Mouse (Mus musculus): ENCODE measurements around the gene Mark3. TPM values are rescaled to one million over a fixed set of nuclear protein-coding genes. Genes with fewer than 3 reads are reported as not detected.

Gene Mark3
- total and polyA plus RNA-seq, 3 experiments, result 34.3 to 51.2 (median 40.2) TPM

DNA sequence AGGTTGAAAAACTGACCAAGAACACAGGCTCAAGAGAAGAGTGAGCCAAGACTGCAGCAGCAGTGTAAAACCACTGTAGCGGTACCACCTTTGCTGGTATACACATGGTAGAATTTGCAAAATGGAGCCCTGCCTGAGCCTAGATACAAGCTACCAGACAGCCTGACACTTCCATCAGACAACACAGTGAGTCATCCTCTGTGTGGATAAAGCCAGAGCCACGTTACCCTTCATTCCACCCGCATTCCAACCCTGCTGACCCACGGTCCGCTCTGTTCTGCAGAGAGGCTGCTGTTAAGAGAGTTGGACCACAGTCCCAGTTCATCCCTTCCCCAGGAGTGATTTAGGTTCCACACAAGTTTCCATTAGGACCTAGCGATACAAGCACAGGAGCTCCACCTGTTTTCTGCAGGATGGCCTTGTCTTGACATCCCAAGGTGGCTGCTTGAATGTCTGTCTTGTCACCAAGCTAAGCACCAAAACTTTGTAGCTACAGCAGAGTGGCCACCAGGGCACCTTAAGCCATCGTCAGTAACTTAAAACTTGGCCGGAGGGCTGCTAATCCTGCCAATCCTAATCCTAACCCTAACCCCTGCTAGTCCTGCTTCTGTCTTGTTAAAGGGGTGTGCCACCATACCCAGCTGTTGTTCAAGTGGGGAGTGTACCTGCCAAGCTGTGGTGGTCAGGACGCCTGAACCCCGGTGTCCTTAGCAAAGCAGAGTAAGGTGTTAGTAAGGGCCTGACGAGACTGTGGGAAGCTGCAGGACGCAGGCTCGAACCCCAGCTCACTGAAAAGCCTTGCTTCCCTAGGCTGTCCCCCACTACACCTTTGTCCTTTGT lies 90.9 kb downstream of the Mark3 start:
- Histone ChIP-seq H3K4me1 (ENCODE audit: control insufficient read depth in 1 of 2, insufficient read depth in 2 of 2) (peaks cover 8 to 34% of the 10 kb centered on the region in 2 experiments), H3K27ac (ENCODE audit: insufficient read depth, low read depth) (no peak overlapping the region), H3K36me3 (replicated peaks in 1 of 2; ENCODE audit: control insufficient read depth in 1 of 2, insufficient read depth in 1 of 2, low read length in 1 of 2) (peaks cover 4 to 32% of the 10 kb centered on the region in 2 experiments), H3K9ac (ENCODE audit: insufficient read depth, low read depth) (no peak overlapping the region), H3K4me2 (ENCODE audit: insufficient read depth, low read depth, poor library complexity, severe bottlenecking) (no peak overlapping the region), H3K79me2 (replicated peaks; ENCODE audit: control insufficient read depth, extremely low read depth, insufficient read depth, poor library complexity, severe bottlenecking) (no peaks in the 10 kb centered on the region), H3K4me3 (replicated peaks in 1 of 3; ENCODE audit: low read depth in 2 of 3, low read length in 2 of 3, poor library complexity in 1 of 3) (no peak overlapping the region), H3K27me3 (replicated peaks) (no peaks in the 10 kb centered on the region), H3K9me3 (replicated peaks; ENCODE audit: low read length) (no peaks in the 10 kb centered on the region)
- no peak for TF ChIP-seq ZMIZ1 (IDR thresholded peaks at IDR 0.05; ENCODE audit: low read depth, low read length)
- in situ Hi-C loops (cut with MboI; ENCODE audit: low pct_ligation_motif_present, low pct_unique_long_range_greater_than_20kb, low sequenced_read_pairs), result no loop called here
- dilution Hi-C loops (cut with MboI; ENCODE audit: extremely low pct_ligation_motif_present, extremely low pct_unique_long_range_greater_than_20kb, low sequenced_read_pairs), result no loop called here
- no peak for DNase-seq (ENCODE audit: extremely low read depth)

DNA sequence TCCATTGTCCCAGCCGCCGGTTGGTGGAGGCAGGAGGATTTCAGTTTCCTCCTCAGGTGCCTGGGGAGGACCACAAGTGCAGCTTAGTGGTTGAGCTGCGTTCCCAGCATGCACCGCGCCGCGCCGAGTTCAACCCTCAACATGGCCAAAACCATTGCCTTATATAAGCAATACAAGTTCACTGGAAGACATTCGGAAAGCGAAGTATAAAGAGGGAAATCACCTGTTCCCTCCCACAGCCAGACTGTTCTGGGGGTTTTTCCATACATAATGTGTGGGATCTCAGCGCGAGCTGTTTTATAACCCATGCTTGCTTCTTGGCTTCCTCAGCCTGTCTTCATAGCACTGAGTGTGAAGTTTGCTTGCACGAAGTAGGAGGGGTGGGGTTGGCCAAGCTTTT lies 92.1 kb downstream of the Mark3 start:
- no peak overlapping the region for H3K27ac ChIP-seq (ENCODE audit: insufficient read depth, low read depth)
- peaks cover 8 to 36% of the 10 kb centered on the region in 2 experiments for H3K4me1 ChIP-seq (ENCODE audit: control insufficient read depth in 1 of 2, insufficient read depth in 2 of 2)
- H3K4me3 ChIP-seq (replicated peaks in 1 of 3; ENCODE audit: low read depth in 2 of 3, low read length in 2 of 3, poor library complexity in 1 of 3), result no peak overlapping the region
- DNase-seq (ENCODE audit: extremely low read depth), result no peak
- no peak overlapping the region for H3K4me2 ChIP-seq (ENCODE audit: insufficient read depth, low read depth, poor library complexity, severe bottlenecking)
- no peaks in the 10 kb centered on the region for H3K27me3 ChIP-seq (replicated peaks)
- TF ChIP-seq CTCF (conservative IDR thresholded peaks at IDR 0.05 in 1 of 2, IDR thresholded peaks at IDR 0.05 in 1 of 2; ENCODE audit: low read depth in 2 of 2, low read length in 2 of 2), result no peak
- TF ChIP-seq USF2 (conservative IDR thresholded peaks at IDR 0.05; ENCODE audit: low read depth, low read length), result no peak
- TF ChIP-seq JUND (conservative IDR thresholded peaks at IDR 0.05; ENCODE audit: low read depth, low read length), result no peak
- TF ChIP-seq MAX (IDR thresholded peaks at IDR 0.05; ENCODE audit: low read length), result no peak
- no peak for TF ChIP-seq JUN (IDR thresholded peaks at IDR 0.05; ENCODE audit: insufficient read depth, low read depth, low read length)
- TF ChIP-seq PAX5 (IDR thresholded peaks at IDR 0.05; ENCODE audit: low read length), result no peak
- TF ChIP-seq EP300 (IDR thresholded peaks at IDR 0.05; ENCODE audit: low read length), result no peak
- no peak for TF ChIP-seq MYC (IDR thresholded peaks at IDR 0.05; ENCODE audit: low read depth, low read length)
- in situ Hi-C loops (cut with MboI; ENCODE audit: low pct_ligation_motif_present, low pct_unique_long_range_greater_than_20kb, low sequenced_read_pairs) (no loop called here), dilution Hi-C loops (cut with MboI; ENCODE audit: extremely low pct_ligation_motif_present, extremely low pct_unique_long_range_greater_than_20kb, low sequenced_read_pairs) (no loop called here)
- H3K9ac ChIP-seq (ENCODE audit: insufficient read depth, low read depth), result no peak overlapping the region
- H3K9me3 ChIP-seq (replicated peaks; ENCODE audit: low read length), result peaks cover 6% of the 10 kb centered on the region
- H3K36me3 ChIP-seq (replicated peaks in 1 of 2; ENCODE audit: control insufficient read depth in 1 of 2, insufficient read depth in 1 of 2, low read length in 1 of 2), result peaks cover 4 to 21% of the 10 kb centered on the region in 2 experiments
- no peaks in the 10 kb centered on the region for H3K79me2 ChIP-seq (replicated peaks; ENCODE audit: control insufficient read depth, extremely low read depth, insufficient read depth, poor library complexity, severe bottlenecking)

DNA sequence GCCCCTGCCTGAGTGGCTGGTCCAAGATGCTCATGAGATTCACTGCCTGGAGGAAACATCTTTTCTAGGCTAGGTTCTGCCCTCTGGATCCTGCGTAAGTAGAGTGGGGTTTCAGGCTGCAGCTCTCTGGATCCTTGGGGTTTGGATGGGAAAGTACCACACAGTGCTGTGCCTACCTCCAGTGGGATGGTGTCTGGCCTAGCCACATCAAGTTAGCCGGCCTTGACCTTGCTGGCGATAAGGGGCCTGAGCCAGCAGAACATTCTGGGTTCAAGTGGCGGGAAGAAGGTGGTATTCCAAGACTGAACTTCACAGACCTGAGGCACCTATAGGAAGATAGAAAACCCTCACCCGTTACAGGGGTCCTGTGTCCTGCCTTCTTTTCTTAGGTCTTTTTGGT lies 93.1 kb downstream of the Mark3 start:
- dilution Hi-C loops (cut with MboI; ENCODE audit: extremely low pct_ligation_motif_present, extremely low pct_unique_long_range_greater_than_20kb, low sequenced_read_pairs), result no loop called here

More for the DNA sequence above, 93.1 kb downstream of the Mark3 start:
- TF ChIP-seq JUN (IDR thresholded peaks at IDR 0.05; ENCODE audit: insufficient read depth, low read depth, low read length) (no peak), RCOR1 (conservative IDR thresholded peaks at IDR 0.05; ENCODE audit: low read depth, low read length) (no peak), CTCF (conservative IDR thresholded peaks at IDR 0.05 in 1 of 2, IDR thresholded peaks at IDR 0.05 in 1 of 2; ENCODE audit: low read depth in 2 of 2, low read length in 2 of 2) (no peak), ZNF384 (IDR thresholded peaks at IDR 0.05; ENCODE audit: low read depth, low read length) (no peak), POLR2AphosphoS2 (IDR thresholded peaks at IDR 0.05; ENCODE audit: low read depth, low read length) (no peak), IRF4 (IDR thresholded peaks at IDR 0.05; ENCODE audit: low read depth, low read length) (no peak), PAX5 (IDR thresholded peaks at IDR 0.05; ENCODE audit: low read length) (no peak), ELF1 (IDR thresholded peaks at IDR 0.05; ENCODE audit: low read depth, low read length) (no peak), RAD21 (IDR thresholded peaks at IDR 0.05; ENCODE audit: low read depth, low read length) (no peak), ETS1 (conservative IDR thresholded peaks at IDR 0.05; ENCODE audit: low read depth, low read length) (no peak), MYC (IDR thresholded peaks at IDR 0.05; ENCODE audit: low read depth, low read length) (no peak), KAT2A (IDR thresholded peaks at IDR 0.05; ENCODE audit: insufficient replicate concordance, low read length) (no peak), NRF1 (IDR thresholded peaks at IDR 0.05; ENCODE audit: low read depth, low read length) (no peak), TBP (conservative IDR thresholded peaks at IDR 0.05; ENCODE audit: low read depth, low read length) (no peak)
- H3K9ac ChIP-seq (ENCODE audit: insufficient read depth, low read depth), result no peak overlapping the region
- H3K4me1 ChIP-seq (ENCODE audit: control insufficient read depth in 1 of 2, insufficient read depth in 2 of 2), result peaks cover 8 to 36% of the 10 kb centered on the region in 2 experiments
- H3K9me3 ChIP-seq (replicated peaks; ENCODE audit: low read length), result peaks cover 11% of the 10 kb centered on the region
- DNase-seq (ENCODE audit: extremely low read depth), result no peak
- in situ Hi-C loops (cut with MboI; ENCODE audit: low pct_ligation_motif_present, low pct_unique_long_range_greater_than_20kb, low sequenced_read_pairs), result no loop called here
- no peak overlapping the region for H3K4me2 ChIP-seq (ENCODE audit: insufficient read depth, low read depth, poor library complexity, severe bottlenecking)
- no peaks in the 10 kb centered on the region for H3K27me3 ChIP-seq (replicated peaks)
- H3K27ac ChIP-seq (ENCODE audit: insufficient read depth, low read depth), result no peak overlapping the region
- H3K36me3 ChIP-seq (replicated peaks in 1 of 2; ENCODE audit: control insufficient read depth in 1 of 2, insufficient read depth in 1 of 2, low read length in 1 of 2), result peaks cover 4 to 18% of the 10 kb centered on the region in 2 experiments
- no peak overlapping the region for H3K4me3 ChIP-seq (replicated peaks in 1 of 3; ENCODE audit: low read depth in 2 of 3, low read length in 2 of 3, poor library complexity in 1 of 3)
- H3K79me2 ChIP-seq (replicated peaks; ENCODE audit: control insufficient read depth, extremely low read depth, insufficient read depth, poor library complexity, severe bottlenecking), result no peaks in the 10 kb centered on the region
